Mouse (Mus musculus): Measurements from ENCODE around the gene Terf2.

GRCm38 (mm10) chr8:107114150-107115007, 18.0 kb upstream of the Terf2 start:
- TF ChIP-seq FLI1 (IDR thresholded peaks at IDR 0.05; ENCODE audit: low read length), result no peak
- no peak for TF ChIP-seq GATA1 (IDR thresholded peaks at IDR 0.05; ENCODE audit: borderline replicate concordance, low read length)
